Mouse (Mus musculus) kidney, adult 2 months (tissue): ENCODE data around the gene Map1lc3a. TPM values are rescaled to one million over a fixed set of nuclear protein-coding genes. Genes with fewer than 3 reads are reported as not detected.

Experiments used
- DNase-seq: peaks from one replicate; pipeline ENCODE4 v3.0.0; 2021
- H3K27ac ChIP-seq: fragments of 200-500 bp; 2 replicates; pipeline ENCODE4 v1.5.1; 2012; ENCODE audit warnings: low read depth, low read length, control low read depth, inconsistent platforms; ENCODE audit not compliant: insufficient read depth
- H3K27me3 ChIP-seq: fragments of 200-500 bp; replicated peaks from 2 replicates; pipeline ENCODE4 v1.6.1; 2012; ENCODE audit warnings: mild to moderate bottlenecking, moderate library complexity, low read length, inconsistent platforms; ENCODE audit not compliant: control insufficient read depth, insufficient read depth
- H3K36me3 ChIP-seq: fragments of 200-500 bp; 2 replicates; pipeline ENCODE4 v1.6.1; 2012; ENCODE audit warnings: mild to moderate bottlenecking, moderate library complexity, low read length, inconsistent platforms; ENCODE audit not compliant: control insufficient read depth, insufficient read depth
- H3K4me1 ChIP-seq: fragments of 200-500 bp; 2 replicates; pipeline ENCODE4 v1.6.1; 2011; ENCODE audit warnings: low read length; ENCODE audit not compliant: control insufficient read depth, insufficient read depth
- H3K4me3 ChIP-seq: fragments of 200-500 bp; 2 replicates; pipeline ENCODE4 v1.5.1; 2011; ENCODE audit warnings: mild to moderate bottlenecking, low read depth, low read length, control low read depth; ENCODE audit not compliant: insufficient read depth
- CTCF ChIP-seq: fragments of 200-500 bp; conservative IDR thresholded peaks from 2 replicates; pipeline ENCODE4 v1.5.1; 2011; ENCODE audit warnings: low read depth, mild to moderate bottlenecking, control low read depth, low read length, moderate library complexity, mixed read lengths; ENCODE audit not compliant: insufficient read depth, insufficient read length
- POLR2A ChIP-seq: fragments of 200-500 bp; IDR thresholded peaks from one replicate; pipeline ENCODE4 v1.6.1; 2011; ENCODE audit warnings: low read depth, low read length, control low read depth
- WGBS: fragments of 180-500 bp; shearing (Covaris S2); methylation state at CpG from one replicate; pipeline ENCODE4 v1.1.7; 2018; 5-methylcytosine and 5-hydroxymethylcytosine counted together
- polyA plus RNA-seq: library from polyadenylated mRNA; depleted of rRNA; stranded (reverse); fragments of >200 nt; gene quantifications from 2 replicates; pipeline ENCODE4 v1.2.3, GENCODE M21; 2012

Gene Map1lc3a
- polyA plus RNA-seq, 1 experiment = 212 TPM

GRCm38 (mm10) chr2:155248718-155249117 is 27.4 kb upstream of the Map1lc3a start:
- no peak overlapping the region for H3K4me3 ChIP-seq
- TF ChIP-seq POLR2A = no peak
- 0 out of 2 replicates have a peak, but pooled peaks have one; percentile 5 for TF ChIP-seq CTCF
- no peak overlapping the region for H3K27ac ChIP-seq
- no peak for DNase-seq
- WGBS = 69% methylated on average over 2 of the region's 2 CpGs
- H3K36me3 ChIP-seq = no peaks in the 10 kb centered on the region; the same call in 1 of the 2 replicates
- no peaks in the 10 kb centered on the region for H3K27me3 ChIP-seq
- no peaks in the 10 kb centered on the region for H3K4me1 ChIP-seq

DNA sequence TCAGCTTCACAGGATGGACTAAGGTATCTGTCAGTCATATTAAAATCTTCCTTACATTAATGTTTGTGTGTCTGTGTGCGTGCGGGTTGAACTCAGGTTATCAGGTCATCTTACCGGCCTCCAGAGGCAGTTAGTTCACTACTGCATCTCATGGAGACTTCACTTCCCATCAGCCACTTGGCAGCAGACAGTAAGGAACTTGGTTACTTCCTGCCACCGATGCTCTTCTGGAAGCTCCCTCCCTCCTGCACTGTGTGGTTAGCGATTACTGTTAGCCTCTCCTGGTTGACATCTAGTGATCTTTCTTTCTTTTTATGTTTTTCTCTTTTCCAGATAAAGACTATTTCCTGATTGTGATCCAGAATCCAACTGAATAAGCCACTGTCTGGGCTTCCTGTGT is 26.5 kb upstream of the Map1lc3a start:
- 83% methylated on average over 5 of the region's 5 CpGs for WGBS

DNA sequence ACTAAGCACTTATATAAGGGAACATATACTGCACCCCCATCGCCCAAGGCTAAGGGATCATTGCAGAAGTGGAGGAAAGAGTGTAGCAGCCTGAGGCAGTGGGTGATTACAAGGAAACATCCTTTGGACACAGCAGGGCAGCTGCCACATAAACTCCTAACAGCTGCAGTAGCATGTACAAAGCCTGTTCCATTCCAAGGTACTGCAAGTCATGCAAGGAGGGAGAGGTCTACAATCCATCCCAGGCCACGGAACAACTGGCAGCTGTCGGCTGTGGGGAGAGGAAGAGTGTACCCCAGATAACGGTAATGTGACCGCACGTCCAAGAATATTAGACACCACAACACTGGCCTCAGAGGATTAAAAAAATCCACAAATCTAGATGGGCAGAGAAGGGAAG is 10.6 kb upstream of the Map1lc3a start:
- no peaks in the 10 kb centered on the region for H3K27me3 ChIP-seq
- H3K36me3 ChIP-seq = no peaks in the 10 kb centered on the region
- WGBS = 94% methylated on average over 6 of the region's 6 CpGs
- no peak for DNase-seq
- TF ChIP-seq POLR2A = no peak
- TF ChIP-seq CTCF = no peak
- H3K4me1 ChIP-seq = no peaks in the 10 kb centered on the region
- H3K27ac ChIP-seq = no peak overlapping the region
- H3K4me3 ChIP-seq = no peak overlapping the region

More for the DNA sequence above, 26.5 kb upstream of the Map1lc3a start:
- no peaks in the 10 kb centered on the region for H3K4me1 ChIP-seq
- no peak for DNase-seq
- no peaks in the 10 kb centered on the region; the same call in 1 of the 2 replicates for H3K36me3 ChIP-seq
- TF ChIP-seq CTCF (no peak), POLR2A (no peak)
- H3K4me3 ChIP-seq = no peak overlapping the region
- H3K27me3 ChIP-seq = no peaks in the 10 kb centered on the region
- no peak overlapping the region for H3K27ac ChIP-seq

- TF ChIP-seq POLR2A (no peak), CTCF (no peak)
- Histone ChIP-seq H3K27me3 (no peaks in the 10 kb centered on the region), H3K4me1 (no peaks in the 10 kb centered on the region), H3K36me3 (no peaks in the 10 kb centered on the region), H3K27ac (no peak overlapping the region), H3K4me3 (no peak overlapping the region)
- 58% methylated on average over 5 of the region's 5 CpGs for WGBS
- DNase-seq = peak; percentile 82
Measured at GRCm38 (mm10) chr2:155266896-155267295, 9.2 kb upstream of the Map1lc3a start.

GRCm38 (mm10) chr2:155271957-155272356 is 4.1 kb upstream of the Map1lc3a start:
- Histone ChIP-seq H3K4me1 (peaks cover 3% of the 10 kb centered on the region; the same call in 1 of the 2 replicates), H3K27me3 (no peaks in the 10 kb centered on the region), H3K36me3 (no peaks in the 10 kb centered on the region), H3K4me3 (no peak overlapping the region), H3K27ac (no peak overlapping the region)
- TF ChIP-seq CTCF = peak; percentile 53
- no peak for TF ChIP-seq POLR2A
- DNase-seq = peak; percentile 19
- 88% methylated on average over 6 of the region's 6 CpGs for WGBS

- Histone ChIP-seq H3K4me1 (peaks cover 7% of the 10 kb centered on the region; the same call in 1 of the 2 replicates), H3K27ac (no peak overlapping the region), H3K4me3 (no peak overlapping the region), H3K27me3 (no peaks in the 10 kb centered on the region), H3K36me3 (no peaks in the 10 kb centered on the region)
- TF ChIP-seq CTCF = no peak
- WGBS = 71% methylated on average over 10 of the region's 10 CpGs
- no peak for DNase-seq
Measured at GRCm38 (mm10) chr2:155272396-155273170, 3.5 kb upstream of the Map1lc3a start.

GRCm38 (mm10) chr2:155273603-155274002 is 2.5 kb upstream of the Map1lc3a start:
- peak; percentile 61 for DNase-seq
- Histone ChIP-seq H3K4me1 (peaks cover 7% of the 10 kb centered on the region; the same call in 1 of the 2 replicates), H3K27ac (no peak overlapping the region), H3K4me3 (no peak overlapping the region), H3K36me3 (no peaks in the 10 kb centered on the region), H3K27me3 (no peaks in the 10 kb centered on the region)
- TF ChIP-seq POLR2A (no peak), CTCF (no peak)
- 62% methylated on average over 8 of the region's 8 CpGs for WGBS
